Mouse (Mus musculus): Measurements from ENCODE around the gene Gli2.

Gli2 gene

DNA sequence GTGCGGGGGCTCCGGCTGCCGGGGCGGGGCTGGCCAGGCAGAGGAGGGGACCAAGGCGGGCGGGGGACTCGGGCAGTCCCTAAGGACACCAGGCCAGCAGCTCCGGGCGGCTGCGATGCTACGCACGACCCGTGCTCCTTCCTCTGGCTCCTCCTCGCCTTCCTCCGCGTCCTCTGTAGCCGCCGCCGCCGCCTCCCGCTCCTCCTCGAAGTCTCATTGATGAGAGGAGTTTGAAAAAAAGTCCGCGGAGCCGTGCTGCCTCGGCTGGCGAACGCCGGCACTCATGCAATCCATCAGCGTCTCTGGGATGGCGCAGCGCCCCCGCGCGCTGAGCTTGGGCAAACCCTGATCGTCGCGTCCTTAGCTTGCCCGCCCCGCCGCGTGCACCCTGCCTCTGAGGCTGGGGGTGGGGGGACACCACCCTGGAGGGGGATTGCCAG lies at the start of gene Gli2:
TSS of gene Gli2 (minus strand) at position 218 of the 440 bp plus-strand sequence.
- DNase-seq (ENCODE audit: low spot score in 2 of 2): peak; percentile 70 to 82

DNA sequence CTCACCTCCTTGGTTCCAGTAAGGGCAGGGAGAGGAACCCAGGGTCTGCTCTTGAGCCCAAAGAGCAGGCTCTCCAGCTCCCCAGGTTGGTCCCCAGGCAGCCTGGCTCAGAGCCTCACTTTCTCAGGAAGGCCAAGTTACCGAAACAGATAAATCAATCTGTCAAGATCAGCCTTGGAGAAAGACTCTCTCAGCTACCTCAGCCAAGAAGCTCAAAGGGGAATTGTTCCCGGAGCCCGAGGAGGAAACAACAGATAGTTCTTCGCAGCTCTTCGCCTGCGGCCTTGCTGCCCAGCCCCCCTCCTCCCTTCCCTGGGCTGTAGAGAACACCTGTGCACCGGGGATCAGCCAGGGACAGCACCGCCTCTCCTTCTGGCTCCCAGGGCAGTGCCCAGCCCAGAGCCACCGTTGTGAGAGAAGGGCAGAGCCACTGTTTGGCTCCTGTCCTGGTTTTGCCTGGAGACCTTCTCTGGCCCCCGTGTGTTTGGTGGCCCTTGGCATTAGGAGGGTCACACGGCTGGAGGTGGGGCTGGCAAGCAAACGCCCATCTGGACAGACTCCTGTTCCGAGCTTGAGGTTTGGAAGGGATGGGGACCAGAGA lies 44.6 kb upstream of the Gli2 start:
- no peak for DNase-seq (ENCODE audit: low spot score in 2 of 2)

DNA sequence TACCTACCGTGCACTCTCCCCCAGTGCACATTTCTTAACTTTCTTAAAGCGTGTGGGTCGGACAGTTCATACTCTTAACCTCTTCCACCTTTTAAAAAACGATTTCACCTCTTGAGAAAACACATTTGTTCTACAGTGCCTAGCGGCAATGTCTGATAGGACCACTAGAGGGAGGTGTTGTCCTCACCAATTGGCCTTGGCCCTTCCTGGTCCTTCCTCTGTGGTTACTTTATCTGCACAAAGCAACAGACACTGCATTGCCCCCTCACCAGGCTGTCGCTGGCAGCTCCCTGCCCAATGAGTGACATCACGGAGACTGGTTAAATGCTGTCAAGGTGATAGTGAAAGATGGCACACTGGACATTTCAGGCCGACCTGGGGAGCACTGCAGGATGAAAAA lies 40.3 kb upstream of the Gli2 start:
- DNase-seq (ENCODE audit: low spot score in 2 of 2): peak; percentile 33 to 72

DNA sequence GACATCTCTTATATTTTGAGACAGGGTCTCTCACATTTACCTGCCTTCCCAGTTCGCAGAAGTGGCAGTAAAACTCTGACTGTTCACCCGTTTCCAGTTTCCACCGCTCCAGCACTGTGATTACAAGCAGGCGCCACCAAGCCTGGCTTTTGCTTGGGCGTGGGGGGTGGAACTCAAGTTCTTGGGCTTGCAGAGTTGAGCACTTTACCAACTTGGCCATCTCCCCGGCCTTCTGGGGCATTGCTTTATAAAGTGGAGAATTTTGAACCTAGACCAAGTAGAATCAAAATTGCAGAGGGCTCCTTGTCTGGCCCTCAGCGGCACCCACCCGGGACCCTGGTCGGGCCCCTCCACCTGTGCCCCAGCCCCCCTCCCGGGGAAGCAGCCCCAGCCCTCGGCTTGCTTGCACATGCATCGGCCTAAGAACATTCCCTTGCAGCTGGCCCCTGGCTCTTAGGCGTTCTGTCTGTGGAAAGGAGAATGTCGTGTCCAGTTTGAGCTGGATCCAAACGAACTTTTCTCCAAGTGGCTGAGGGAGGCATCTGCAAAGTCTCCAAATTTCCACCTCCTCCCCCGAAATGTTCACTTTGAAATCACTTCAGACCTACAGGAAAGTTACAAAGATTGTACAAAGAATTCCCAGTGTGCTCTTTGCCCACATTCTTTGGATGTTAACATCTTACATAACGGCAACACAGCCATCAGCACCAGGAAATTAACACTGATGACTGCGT lies 36.6 kb upstream of the Gli2 start:
- DNase-seq (ENCODE audit: low spot score in 2 of 2): no peak

DNA sequence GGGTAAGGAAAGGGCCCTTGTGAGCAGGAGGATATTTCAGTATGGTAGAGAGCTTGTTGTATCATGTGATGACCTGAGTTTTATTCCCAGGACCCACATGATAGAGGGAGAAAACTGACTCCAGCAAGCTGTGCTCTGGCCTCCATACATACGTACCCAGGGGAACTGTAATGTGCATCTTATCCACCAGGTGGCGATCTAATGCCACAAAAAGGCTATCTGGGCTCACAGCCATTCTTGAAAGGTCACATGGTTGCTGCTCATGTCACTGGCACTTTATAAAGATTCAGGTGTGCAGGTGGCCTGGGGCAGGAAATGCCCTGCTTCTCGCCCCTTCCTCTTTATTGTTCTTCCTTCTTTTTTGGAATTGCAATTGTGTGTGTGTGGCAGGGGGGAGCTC lies 34.1 kb upstream of the Gli2 start:
- peak; percentile 23 to 80 for DNase-seq (ENCODE audit: low spot score in 2 of 2)

DNA sequence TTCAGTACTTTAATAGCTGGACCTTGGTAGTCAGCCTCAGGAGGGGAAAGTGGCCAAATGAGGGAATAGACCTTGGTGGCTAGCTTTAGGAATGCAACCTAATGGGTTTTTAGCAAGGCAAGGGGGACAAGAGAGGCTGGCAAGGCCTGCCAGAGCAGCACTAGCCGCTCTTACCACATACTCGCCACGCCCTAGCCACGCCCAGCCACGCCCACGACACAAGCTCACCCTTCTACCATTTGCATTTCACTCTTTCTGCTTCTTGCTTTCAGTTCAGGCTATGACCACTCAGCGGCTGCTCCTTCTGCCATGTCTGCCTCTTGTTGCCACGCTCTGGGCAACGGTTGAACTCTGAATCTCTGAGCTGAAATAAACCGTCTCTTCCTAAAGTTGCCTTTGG lies 32.4 kb upstream of the Gli2 start:
- no peak for DNase-seq (ENCODE audit: low spot score in 2 of 2)

DNA sequence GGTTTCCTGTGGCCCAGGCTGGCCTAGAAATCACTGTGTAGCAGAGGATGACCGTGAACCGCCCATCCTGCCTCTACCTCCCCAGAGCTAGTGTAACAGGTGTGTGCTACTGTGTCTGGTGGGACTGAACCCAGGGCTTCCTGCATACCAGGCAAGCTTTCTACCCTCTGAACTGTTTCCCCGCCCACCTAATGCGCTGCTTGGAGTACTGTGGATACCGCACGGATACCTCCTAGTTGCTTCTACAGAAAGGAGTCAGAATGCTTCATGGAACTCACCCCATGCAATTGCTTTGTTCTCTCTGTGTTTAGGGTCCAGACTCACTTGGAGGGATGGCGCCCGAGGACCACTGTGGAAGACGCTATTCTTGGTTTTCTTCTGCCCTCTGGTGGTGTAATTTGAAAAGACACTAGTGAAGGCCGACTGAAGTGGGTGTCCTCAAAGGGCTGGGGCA lies 30.1 kb upstream of the Gli2 start:
- DNase-seq (ENCODE audit: low spot score in 2 of 2): peak in 1 of 2 experiments; percentile 54

DNA sequence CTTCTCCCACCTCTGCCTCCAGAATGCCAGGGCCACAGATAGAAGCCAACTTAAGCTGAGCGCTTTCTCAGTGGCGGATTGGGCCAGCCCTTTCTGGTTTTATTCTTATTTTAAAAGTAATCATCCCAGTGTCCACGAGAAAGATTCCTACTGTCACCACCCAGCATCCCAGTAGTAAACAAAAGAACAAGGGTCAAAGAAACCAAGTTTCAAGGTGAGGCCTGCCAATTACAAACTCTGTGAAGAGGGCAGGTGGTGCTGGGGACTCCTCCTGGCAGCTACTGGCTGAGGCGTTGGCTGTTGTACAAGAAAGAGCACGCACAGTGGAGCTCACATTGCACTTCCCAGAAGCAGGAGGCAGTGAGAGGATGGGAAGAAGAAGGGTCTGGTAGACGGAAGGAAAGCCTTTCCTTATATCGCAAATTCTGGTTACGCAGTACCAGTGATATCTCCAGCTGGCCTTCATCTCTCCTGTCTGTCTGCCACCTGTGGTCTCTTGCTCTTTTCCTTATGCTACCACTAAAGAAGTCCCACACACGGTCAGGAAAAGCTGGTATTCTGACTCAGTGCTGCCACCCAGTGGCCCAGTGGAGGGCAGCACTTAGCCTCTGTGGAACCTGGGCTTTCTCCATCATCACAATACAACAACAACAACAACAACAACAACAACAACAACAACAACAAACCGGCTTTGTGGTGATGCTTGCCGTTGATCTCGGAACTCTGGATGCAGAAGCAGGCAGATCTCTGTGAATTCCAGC lies 29.0 kb upstream of the Gli2 start:
- DNase-seq (ENCODE audit: low spot score in 2 of 2): peak in 1 of 2 experiments; percentile 35

DNA sequence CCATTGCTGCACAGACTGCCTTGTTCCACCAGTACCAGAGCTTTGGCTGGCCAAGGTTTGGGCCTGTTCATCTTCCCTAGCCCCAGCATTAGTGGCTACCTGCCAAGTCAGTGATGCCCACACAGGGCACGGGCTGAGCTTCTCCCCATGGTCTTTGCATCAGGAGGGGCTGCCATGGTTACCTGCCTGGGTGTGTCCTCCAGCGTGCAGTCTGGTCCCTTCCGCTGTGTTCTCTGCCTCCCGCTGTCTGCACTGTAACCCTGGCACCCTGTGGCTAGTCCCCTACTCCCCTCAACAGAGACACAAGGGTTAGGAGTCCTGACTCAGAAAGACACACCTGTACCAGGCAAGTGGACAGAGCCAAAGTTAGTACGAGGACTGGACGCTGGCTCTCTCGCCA lies 24.5 kb upstream of the Gli2 start:
- no peak for DNase-seq (ENCODE audit: low spot score in 2 of 2)

DNA sequence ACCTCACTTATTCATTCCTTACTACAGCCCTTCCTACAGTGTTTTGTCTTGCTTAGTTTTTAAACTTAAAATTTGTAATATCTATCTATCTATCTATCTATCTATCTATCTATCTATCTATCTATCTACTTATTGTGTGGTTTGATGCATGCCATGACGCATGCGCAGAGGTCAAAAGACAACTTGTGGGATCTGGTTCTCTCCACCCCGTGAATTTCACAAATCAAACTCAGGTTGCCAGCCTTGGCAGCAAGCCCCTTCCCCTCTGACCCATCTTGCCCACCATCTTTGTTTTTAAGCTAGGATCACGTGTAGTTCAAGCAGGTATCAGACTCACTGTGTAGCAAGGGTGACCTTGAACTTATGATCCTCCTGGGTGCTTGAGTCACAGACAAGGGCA lies 22.9 kb upstream of the Gli2 start:
- no peak for DNase-seq (ENCODE audit: low spot score in 2 of 2)

DNA sequence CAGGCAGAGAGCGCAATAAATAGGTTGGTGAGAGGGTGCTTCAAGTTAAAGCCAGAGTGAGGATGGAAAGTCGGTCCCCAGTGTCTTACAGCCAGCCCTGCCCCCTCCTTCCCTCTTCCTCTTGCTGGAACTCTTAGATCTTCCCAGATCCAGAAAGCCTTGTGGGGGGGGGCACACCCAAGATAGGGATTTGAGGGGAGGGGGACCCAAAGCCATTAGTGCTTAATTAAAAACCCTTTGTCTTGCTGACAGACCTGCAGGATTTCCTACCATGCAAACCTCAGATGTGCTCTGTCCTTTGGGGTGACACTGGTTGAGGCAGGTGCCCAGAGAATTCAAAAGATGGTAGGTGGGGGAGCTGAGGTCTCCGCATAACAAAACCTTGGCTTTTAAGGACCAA lies 22.5 kb upstream of the Gli2 start:
- no peak for DNase-seq (ENCODE audit: low spot score in 2 of 2)

DNA sequence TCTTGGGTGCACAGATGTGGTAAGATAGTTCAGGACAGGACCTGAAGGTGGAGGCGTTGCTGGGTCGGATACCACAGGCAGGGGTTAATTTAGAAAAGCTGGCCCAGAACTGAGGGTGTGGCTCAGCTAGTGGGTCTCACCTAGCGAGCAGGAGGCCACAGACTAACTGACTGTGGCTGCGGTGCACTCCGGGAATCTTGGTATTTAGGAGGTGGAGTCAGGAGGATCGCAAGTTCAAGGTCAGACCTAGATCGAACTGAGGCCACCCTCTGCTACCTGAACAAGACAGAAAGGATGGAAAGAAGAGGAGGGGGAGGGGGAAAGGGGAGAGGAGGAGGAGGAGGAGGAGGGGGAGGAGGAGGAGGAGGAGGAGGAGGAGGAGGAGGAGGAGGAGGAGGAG lies 22.1 kb upstream of the Gli2 start:
- DNase-seq (ENCODE audit: low spot score in 2 of 2): no peak

DNA sequence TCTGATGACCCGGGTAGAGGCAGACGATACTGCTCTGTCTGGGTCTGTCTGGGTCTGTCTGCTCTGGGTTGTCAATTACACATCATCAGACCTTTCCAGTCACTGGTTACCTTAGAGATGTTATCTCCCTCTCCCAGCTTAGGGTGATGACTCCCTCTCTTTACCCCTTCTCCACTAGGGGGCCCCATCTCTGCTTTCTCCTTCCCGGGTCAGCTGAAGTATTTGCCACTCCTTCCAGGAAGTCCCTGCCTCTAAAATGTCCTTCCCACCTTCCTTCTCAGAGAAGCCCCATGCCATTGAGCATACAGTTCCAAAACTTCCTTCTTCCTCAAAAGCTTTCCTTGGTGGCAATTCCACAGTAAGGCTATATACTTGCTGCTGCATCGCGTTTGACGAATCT lies 21.5 kb upstream of the Gli2 start:
- no peak for DNase-seq (ENCODE audit: low spot score in 2 of 2)

DNA sequence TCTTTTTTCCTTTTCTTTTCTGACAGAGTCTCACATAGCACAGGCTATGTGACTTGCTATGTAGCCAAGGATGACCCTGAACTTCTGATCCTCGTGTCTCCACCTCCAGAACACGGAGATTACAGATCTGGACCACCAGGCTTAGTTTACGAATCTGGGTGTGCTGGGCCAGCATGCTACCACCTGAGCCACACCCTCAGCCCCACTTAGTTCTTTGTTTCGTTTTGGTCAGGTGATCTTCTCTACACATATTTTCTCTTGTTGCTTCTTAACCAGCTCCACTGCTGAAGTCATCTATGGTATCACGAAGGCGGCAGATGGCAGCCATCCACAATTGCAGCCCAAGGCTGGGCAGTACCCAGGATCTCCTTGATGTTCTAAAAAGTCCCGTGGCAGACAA lies 20.5 kb upstream of the Gli2 start:
- no peak for DNase-seq (ENCODE audit: low spot score in 2 of 2)

DNA sequence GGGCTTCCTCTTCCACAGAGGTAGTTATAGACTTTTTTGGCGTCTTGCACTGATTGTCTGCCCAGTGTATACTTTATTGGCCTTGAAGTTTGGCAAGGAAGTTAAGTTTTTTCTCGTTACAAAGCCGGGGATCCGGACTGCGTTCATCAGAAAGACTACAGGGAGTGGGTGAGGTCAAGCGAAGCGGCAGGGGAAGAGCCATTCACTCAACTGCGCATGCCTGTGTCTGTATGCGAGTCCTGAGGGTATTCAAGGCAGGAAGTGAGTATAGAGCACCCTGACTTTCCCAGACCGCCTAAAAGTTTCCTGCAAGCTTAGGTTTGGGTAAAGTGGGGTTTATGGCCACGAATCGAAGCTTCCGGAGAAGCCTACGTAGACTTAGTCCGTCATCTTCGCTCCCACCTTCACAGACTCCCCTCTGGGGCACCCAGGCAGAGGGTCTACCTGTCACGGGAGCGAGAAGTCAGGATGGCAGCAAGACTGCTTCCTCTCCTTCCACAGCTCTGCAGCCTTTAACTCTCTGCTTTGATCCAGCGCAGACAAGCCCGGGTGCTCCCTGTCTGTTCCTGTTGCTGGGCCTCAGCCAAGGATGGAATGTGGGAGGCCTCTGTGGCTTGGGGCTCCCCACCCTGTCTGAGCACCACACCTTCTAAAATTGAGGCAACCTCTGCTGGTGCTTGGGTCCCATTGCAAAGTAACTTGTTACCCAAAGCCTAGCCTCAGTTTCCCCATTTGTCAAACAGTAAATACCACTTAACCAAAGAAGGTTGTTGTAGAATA lies 11.7 kb upstream of the Gli2 start:
- DNase-seq (ENCODE audit: low spot score in 2 of 2): no peak

DNA sequence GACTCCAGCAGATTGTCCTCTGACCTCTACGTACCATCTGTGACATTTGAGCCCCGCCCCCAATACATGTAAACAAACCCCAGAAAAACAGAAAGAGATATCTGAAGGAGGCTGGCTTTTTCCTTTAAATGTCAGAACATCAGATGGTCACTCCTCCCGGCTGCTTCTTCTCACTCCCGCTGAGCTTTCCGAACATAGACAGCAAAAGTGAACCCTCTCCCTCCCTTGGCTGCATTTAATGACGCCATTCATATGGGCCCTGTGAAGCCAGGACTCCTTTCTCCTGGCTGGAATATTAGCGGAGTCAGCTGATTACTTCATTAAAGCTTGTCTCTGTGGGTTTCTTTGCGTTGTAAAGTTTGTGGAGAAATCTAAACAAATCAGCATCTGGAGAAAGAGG lies 3.1 kb upstream of the Gli2 start:
- DNase-seq (ENCODE audit: low spot score in 2 of 2): no peak

DNA sequence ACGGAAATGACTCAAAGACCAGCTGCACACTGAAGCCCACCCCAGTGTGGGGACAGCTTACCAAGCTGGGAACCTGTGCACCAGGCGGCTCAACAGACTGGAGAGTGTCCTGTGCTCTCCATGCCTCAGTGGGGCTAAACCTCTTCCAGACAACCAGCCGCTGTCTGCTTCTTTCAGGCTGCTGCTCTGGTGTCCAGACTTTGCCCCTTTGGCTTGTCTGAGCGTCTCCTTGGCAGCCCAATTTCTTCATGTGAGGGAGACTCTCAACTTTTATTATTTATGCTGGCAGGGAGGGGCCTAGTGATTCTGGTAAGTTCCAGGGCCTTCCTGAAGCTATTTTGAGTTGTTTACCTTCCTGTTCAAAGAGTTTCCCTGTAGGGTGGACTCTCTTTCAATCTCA lies 2.4 kb upstream of the Gli2 start:
- no peak for DNase-seq (ENCODE audit: low spot score in 2 of 2)

DNA sequence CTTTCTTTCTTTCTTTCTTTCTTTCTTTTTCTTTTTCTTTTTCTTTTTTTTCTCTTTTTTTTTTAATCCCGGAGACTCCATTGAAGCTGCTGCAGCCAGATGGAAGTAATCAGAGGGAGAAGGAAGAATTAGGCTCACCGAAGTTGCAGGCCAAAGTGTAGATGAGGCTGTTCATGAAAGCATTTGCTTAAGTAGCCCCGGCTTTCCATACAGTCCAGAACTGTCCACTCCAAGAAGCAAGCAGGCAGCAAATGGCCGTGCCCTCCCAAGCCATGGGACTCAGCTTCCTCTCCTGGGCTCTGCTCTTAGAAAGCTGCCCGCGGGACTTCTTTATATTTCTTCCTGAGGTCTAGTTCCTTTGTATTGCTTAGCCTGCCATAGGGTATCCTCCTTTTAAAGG lies 1.0 kb upstream of the Gli2 start:
- no peak for DNase-seq (ENCODE audit: low spot score in 2 of 2)

DNA sequence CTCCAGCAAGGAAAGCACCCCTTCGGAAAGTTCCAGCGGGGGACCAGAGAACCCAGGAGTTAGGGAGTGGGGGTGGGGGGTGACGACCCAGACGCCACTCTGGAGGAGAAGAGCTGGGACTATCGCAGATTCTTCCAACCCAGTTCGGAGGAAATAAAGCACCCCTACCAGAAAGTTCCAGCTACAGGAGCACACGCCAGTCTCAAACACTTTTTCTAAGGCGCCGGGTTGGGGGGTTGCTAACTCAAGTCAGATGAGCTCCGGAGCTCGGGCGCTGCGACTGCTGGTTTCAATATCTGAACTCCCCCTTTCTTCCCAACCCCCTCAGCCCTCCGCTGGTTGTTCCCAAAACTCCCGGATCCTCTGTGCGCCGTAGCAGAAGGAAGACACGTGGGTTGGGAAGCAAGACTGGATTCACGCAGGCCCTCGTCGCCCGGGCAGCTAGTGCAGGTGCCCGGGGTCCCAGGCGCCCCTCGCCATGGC lies 494 bp upstream of the Gli2 start:
- peak in 1 of 2 experiments; percentile 28 for DNase-seq (ENCODE audit: low spot score in 2 of 2)

DNA sequence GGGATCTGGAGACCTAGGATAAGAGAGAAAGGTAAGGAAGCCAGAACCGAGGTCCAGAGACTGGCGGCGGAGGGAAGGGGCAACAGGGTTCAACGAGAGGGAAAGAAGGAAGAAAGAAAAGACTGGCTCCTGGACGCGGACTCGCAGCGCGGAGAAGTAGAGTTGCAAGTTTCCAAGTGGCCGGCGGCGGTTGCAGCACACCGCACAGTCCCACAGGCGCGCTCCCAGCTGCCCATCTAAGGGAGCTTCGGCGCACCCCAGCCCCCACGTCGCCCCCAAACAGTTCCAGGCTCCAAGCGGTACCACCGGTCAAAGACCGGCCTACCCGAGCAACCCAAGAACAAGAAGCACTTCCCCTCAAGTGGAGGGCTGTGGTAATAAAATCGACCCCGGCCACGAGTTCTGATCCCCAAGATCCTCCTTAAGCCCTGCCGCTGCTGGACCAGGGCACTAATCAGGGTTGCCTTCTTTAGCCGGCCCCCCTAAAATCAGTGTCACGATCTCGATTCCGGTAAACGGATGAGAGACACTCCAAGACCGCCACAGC lies 715 bp downstream of the Gli2 start:
- DNase-seq (ENCODE audit: low spot score in 2 of 2): no peak

DNA sequence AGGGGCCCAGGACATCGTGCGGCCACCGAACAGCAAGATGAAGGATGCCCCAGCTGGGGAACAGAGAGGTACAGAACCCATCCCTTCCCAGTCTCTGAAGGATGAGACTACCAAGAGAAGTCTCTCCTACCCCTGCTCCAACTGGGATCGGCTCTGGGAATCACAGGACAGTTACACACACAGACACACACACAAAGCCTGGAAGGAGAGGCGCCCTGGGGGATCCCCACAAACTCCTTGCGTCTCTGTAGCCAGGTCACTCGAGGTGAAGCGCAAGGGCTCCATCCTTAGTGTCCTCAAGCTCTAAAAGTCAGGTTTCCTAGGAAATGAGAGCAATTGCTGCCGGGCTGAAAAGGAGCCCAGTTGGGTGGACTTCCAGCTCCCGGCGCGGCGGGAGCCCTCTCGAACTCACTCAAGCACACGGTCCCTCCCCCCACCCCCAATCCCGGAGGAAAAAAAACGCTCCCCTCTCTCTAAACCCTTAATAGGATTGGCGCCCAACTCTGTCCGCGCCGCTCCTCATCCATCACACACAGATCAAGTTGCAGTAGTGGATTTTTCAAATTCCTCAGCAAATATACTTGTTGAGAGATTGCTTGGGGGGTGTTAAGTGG lies 1.4 kb downstream of the Gli2 start:
- DNase-seq (ENCODE audit: low spot score in 2 of 2): no peak

Measured in frontal cortex, postnatal 10 days (tissue).